Mouse (Mus musculus) CH12.LX (cell line): ENCODE results near the gene Alg12.

Experiments used
- CHD1 ChIP-seq: IDR thresholded peaks from 2 replicates; pipeline ENCODE4 v1.6.1; 2012; ENCODE audit warnings: low read depth, low read length, improper control_type of control experiment, inconsistent platforms
- CHD2 ChIP-seq: IDR thresholded peaks from 2 replicates; pipeline ENCODE4 v1.6.1; 2011; ENCODE audit warnings: low read length, improper control_type of control experiment
- CTCF ChIP-seq, 2 experiments: IDR thresholded peaks in 1 of 2; conservative IDR thresholded peaks in 1 of 2; 2 replicates each; pipeline ENCODE4 v1.5.1; 2011 to 2012; ENCODE audit warnings: low read depth in 2 of 2, low read length in 2 of 2, improper control_type of control experiment in 1 of 2, inconsistent platforms in 1 of 2, mild to moderate bottlenecking in 1 of 2, moderate library complexity in 1 of 2
- KAT2A ChIP-seq: IDR thresholded peaks from 2 replicates; pipeline ENCODE4 v1.6.1; 2012; ENCODE audit warnings: low read length, improper control_type of control experiment, inconsistent platforms; ENCODE audit not compliant: insufficient replicate concordance
- POLR2A ChIP-seq: IDR thresholded peaks from 2 replicates; pipeline ENCODE4 v1.6.1; 2011; ENCODE audit warnings: low read depth, mild to moderate bottlenecking, improper control_type of control experiment, low read length
- POLR2AphosphoS2 ChIP-seq: IDR thresholded peaks from 2 replicates; pipeline ENCODE4 v1.6.1; 2011; ENCODE audit warnings: low read depth, low read length, improper control_type of control experiment
- TCF12 ChIP-seq: IDR thresholded peaks from 2 replicates; pipeline ENCODE4 v1.6.1; 2014; ENCODE audit warnings: low read depth, mild to moderate bottlenecking, inconsistent platforms, low read length, improper control_type of control experiment
- USF1 ChIP-seq: IDR thresholded peaks from 2 replicates; pipeline ENCODE4 v1.6.1; 2014; ENCODE audit warnings: low read depth, mild to moderate bottlenecking, inconsistent platforms, low read length, improper control_type of control experiment
- USF2 ChIP-seq: conservative IDR thresholded peaks from 2 replicates; pipeline ENCODE4 v1.6.1; 2011; ENCODE audit warnings: low read depth, low read length, improper control_type of control experiment

GRCm38 (mm10) chr15:88859206-88859970 lies 40.3 kb upstream of the Alg12 start:
- TF ChIP-seq CTCF (conservative IDR thresholded peaks at IDR 0.05 in 1 of 2, IDR thresholded peaks at IDR 0.05 in 1 of 2; ENCODE audit: low read depth in 2 of 2, low read length in 2 of 2) (no peak), POLR2AphosphoS2 (no peak), POLR2A (no peak), TCF12 (no peak), CHD2 (no peak), CHD1 (no peak), USF1 (no peak), USF2 (no peak), KAT2A (no peak)
